Mouse (Mus musculus) stomach, embryonic 16.5 days (tissue): ENCODE measurements around the gene Eva1a. TPM values are rescaled to one million over a fixed set of nuclear protein-coding genes. Genes with fewer than 3 reads are reported as not detected.
A peak's percentile ranks its signal among the peaks of the same experiment; 100 is the strongest.

Source experiments
- ATAC-seq: fragments of 200-750 bp; cut with Nextera tagmentation; 2 replicates; pipeline ENCODE4 v1.8.0; 2017; ENCODE audit warnings: moderate number of reproducible peaks, moderate TSS enrichment; ENCODE audit not compliant: insufficient read depth, low FRiP score
- H3K27ac ChIP-seq: fragments of 300-500 bp; sonication (generic); 2 replicates; pipeline ENCODE4 v1.5.1; 2014; ENCODE audit warnings: low read length
- H3K27me3 ChIP-seq: fragments of 300-500 bp; sonication (generic); 2 replicates; pipeline ENCODE4 v1.6.1; 2014; ENCODE audit warnings: low read length, control low read depth, mixed read lengths; ENCODE audit not compliant: control insufficient read depth, insufficient read depth
- H3K36me3 ChIP-seq: fragments of 300-500 bp; sonication (generic); 2 replicates; pipeline ENCODE4 v1.6.1; 2014; ENCODE audit warnings: low read length; ENCODE audit not compliant: control insufficient read depth, insufficient read depth
- H3K4me1 ChIP-seq: fragments of 300-500 bp; sonication (generic); 2 replicates; pipeline ENCODE4 v1.6.1; 2014; ENCODE audit warnings: low read length, control low read depth, mixed read lengths; ENCODE audit not compliant: control insufficient read depth, insufficient read depth
- H3K4me2 ChIP-seq: fragments of 300-500 bp; sonication (generic); 2 replicates; pipeline ENCODE4 v1.6.1; 2014; ENCODE audit warnings: low read depth, low read length, mixed read lengths
- H3K4me3 ChIP-seq: fragments of 300-500 bp; sonication (generic); replicated peaks from 2 replicates; pipeline ENCODE4 v1.5.1; 2014; ENCODE audit warnings: mild to moderate bottlenecking, low read length
- H3K9ac ChIP-seq: fragments of 300-500 bp; sonication (generic); 2 replicates; pipeline ENCODE4 v1.6.1; 2014; ENCODE audit warnings: low read length
- H3K9me3 ChIP-seq: fragments of 300-500 bp; sonication (generic); replicated peaks from 2 replicates; pipeline ENCODE4 v1.6.1; 2016; ENCODE audit warnings: low read length, control low read depth; ENCODE audit not compliant: control insufficient read depth
- WGBS: fragments of 180-500 bp; shearing (Covaris S2); extraction: QIAGEN DNeasy Blood & Tissue Kit; methylation state at CpG from one replicate; pipeline ENCODE4 v1.1.7; 2014; 5-methylcytosine and 5-hydroxymethylcytosine counted together
- polyA plus RNA-seq: library from polyadenylated mRNA; unstranded; fragments of >200 nt; fragmentation: Nextera tagmentation; extraction: Ambion mirVana; gene quantifications from 2 replicates; pipeline ENCODE4 v1.2.1, GENCODE M21; 2015

Eva1a gene
- polyA plus RNA-seq, 1 experiment from 2014 or later: 16.1 TPM

- Histone ChIP-seq H3K9ac (no peak overlapping the region), H3K36me3 (no peaks in the 10 kb centered on the region; the same call in 1 of the 2 replicates), H3K9me3 (no peaks in the 10 kb centered on the region; the same call in 1 of the 2 replicates), H3K27ac (no peak overlapping the region), H3K4me3 (no peak overlapping the region), H3K4me2 (no peak overlapping the region), H3K27me3 (no peaks in the 10 kb centered on the region), H3K4me1 (no peaks in the 10 kb centered on the region)
- no peak for ATAC-seq
- 96% methylated on average over 4 of the region's 4 CpGs for WGBS
These were observed 38.0 kb downstream of the Eva1a start for GRCm38 (mm10) chr6:82078875-82079274.

- Histone ChIP-seq H3K9ac (no peak overlapping the region), H3K4me3 (no peak overlapping the region), H3K4me2 (no peak overlapping the region), H3K36me3 (no peaks in the 10 kb centered on the region), H3K9me3 (0 out of 2 replicates have a peak, but pooled peaks cover 2% of the 10 kb centered on the region), H3K27me3 (no peaks in the 10 kb centered on the region), H3K4me1 (no peaks in the 10 kb centered on the region), H3K27ac (0 out of 2 replicates have a peak overlapping the region, but pooled peaks have one; percentile 10)
- WGBS: 85% methylated on average over 6 of the region's 6 CpGs
- ATAC-seq: no peak
These were observed 42.8 kb downstream of the Eva1a start for GRCm38 (mm10) chr6:82083655-82084054.

GRCm38 (mm10) chr6:82084235-82084634, 43.4 kb downstream of the Eva1a start:
- Histone ChIP-seq H3K4me1 (no peaks in the 10 kb centered on the region), H3K27me3 (no peaks in the 10 kb centered on the region), H3K4me3 (no peak overlapping the region), H3K36me3 (no peaks in the 10 kb centered on the region), H3K9me3 (0 out of 2 replicates have a peak, but pooled peaks cover 2% of the 10 kb centered on the region), H3K4me2 (no peak overlapping the region), H3K9ac (no peak overlapping the region), H3K27ac (no peak overlapping the region)
- 72% methylated on average over 3 of the region's 3 CpGs for WGBS
- ATAC-seq: peak; percentile 54; the same call in 1 of the 2 replicates

- no peaks in the 10 kb centered on the region for H3K27me3 ChIP-seq
- no peak overlapping the region for H3K4me2 ChIP-seq
- H3K4me1 ChIP-seq: no peaks in the 10 kb centered on the region
- H3K9me3 ChIP-seq: 0 out of 2 replicates have a peak, but pooled peaks cover 2% of the 10 kb centered on the region
- no peaks in the 10 kb centered on the region for H3K36me3 ChIP-seq
- WGBS: 80% methylated on average over 8 of the region's 8 CpGs
- no peak for ATAC-seq
- H3K27ac ChIP-seq: no peak overlapping the region
- no peak overlapping the region for H3K9ac ChIP-seq
- H3K4me3 ChIP-seq: no peak overlapping the region
These were observed 44.6 kb downstream of the Eva1a start for GRCm38 (mm10) chr6:82085313-82085908.

GRCm38 (mm10) chr6:82088133-82088532, 47.3 kb downstream of the Eva1a start:
- Histone ChIP-seq H3K9me3 (0 out of 2 replicates have a peak, but pooled peaks cover 2% of the 10 kb centered on the region), H3K9ac (no peak overlapping the region), H3K4me1 (no peaks in the 10 kb centered on the region), H3K27ac (no peak overlapping the region), H3K4me3 (no peak overlapping the region), H3K36me3 (no peaks in the 10 kb centered on the region), H3K4me2 (no peak overlapping the region), H3K27me3 (no peaks in the 10 kb centered on the region)
- WGBS: 70% methylated on average over 4 of the region's 4 CpGs
- no peak for ATAC-seq

- H3K4me1 ChIP-seq: no peaks in the 10 kb centered on the region
- H3K9ac ChIP-seq: no peak overlapping the region
- ATAC-seq: no peak
- WGBS: 23% methylated on average over 28 of the region's 28 CpGs
- H3K9me3 ChIP-seq: 0 out of 2 replicates have a peak, but pooled peaks cover under 1% of the 10 kb centered on the region
- H3K36me3 ChIP-seq: no peaks in the 10 kb centered on the region
- no peaks in the 10 kb centered on the region for H3K27me3 ChIP-seq
- H3K4me3 ChIP-seq: no peak overlapping the region
- no peak overlapping the region for H3K27ac ChIP-seq
- peak overlapping the region; percentile 32; the same call in 1 of the 2 replicates for H3K4me2 ChIP-seq
These were observed 50.9 kb downstream of the Eva1a start for GRCm38 (mm10) chr6:82091773-82092172.

- H3K9ac ChIP-seq: no peak overlapping the region
- no peak for ATAC-seq
These were observed 56.9 kb downstream of the Eva1a start for GRCm38 (mm10) chr6:82097705-82098104.

GRCm38 (mm10) chr6:82098456-82098855, 57.6 kb downstream of the Eva1a start:
- no peak for ATAC-seq

More at GRCm38 (mm10) chr6:82097705-82098104, 56.9 kb downstream of the Eva1a start:
- Histone ChIP-seq H3K27me3 (no peaks in the 10 kb centered on the region), H3K36me3 (no peaks in the 10 kb centered on the region), H3K4me1 (no peaks in the 10 kb centered on the region), H3K9me3 (0 out of 2 replicates have a peak, but pooled peaks cover 3% of the 10 kb centered on the region), H3K4me3 (no peak overlapping the region), H3K4me2 (no peak overlapping the region), H3K27ac (no peak overlapping the region)
- 88% methylated on average over 1 of the region's 1 CpGs for WGBS

GRCm38 (mm10) chr6:82110473-82110872, 69.6 kb downstream of the Eva1a start:
- peak; percentile 54; the same call in 1 of the 2 replicates for ATAC-seq
- Histone ChIP-seq H3K27ac (peak overlapping the region; percentile 75), H3K4me2 (no peak overlapping the region), H3K4me3 (no peak overlapping the region), H3K27me3 (no peaks in the 10 kb centered on the region), H3K36me3 (no peaks in the 10 kb centered on the region), H3K9ac (no peak overlapping the region), H3K9me3 (no peaks in the 10 kb centered on the region), H3K4me1 (peaks cover 5% of the 10 kb centered on the region; the same call in 1 of the 2 replicates)
- WGBS: 38% methylated on average over 7 of the region's 7 CpGs

More at GRCm38 (mm10) chr6:82098456-82098855, 57.6 kb downstream of the Eva1a start:
- Histone ChIP-seq H3K36me3 (no peaks in the 10 kb centered on the region), H3K27me3 (no peaks in the 10 kb centered on the region), H3K4me1 (no peaks in the 10 kb centered on the region), H3K9ac (no peak overlapping the region), H3K4me3 (no peak overlapping the region), H3K9me3 (0 out of 2 replicates have a peak, but pooled peaks cover 3% of the 10 kb centered on the region), H3K27ac (no peak overlapping the region), H3K4me2 (no peak overlapping the region)
- WGBS: 73% methylated on average over 1 of the region's 1 CpGs
